Mouse (Mus musculus): ENCODE results near the gene Gm3512. TPM values are rescaled to one million over a fixed set of nuclear protein-coding genes. Genes with fewer than 3 reads are reported as not detected.
"Not testable (repeated sequence)": the region's sequence is repeated elsewhere in the genome, so short reads cannot be mapped to it uniquely, and the experiment has no call there.

Gene Gm3512
- under 1 TPM in 2 of 4 experiments, not detected in 2; 0.24 to 0.28 TPM for total RNA-seq (2022)

DNA sequence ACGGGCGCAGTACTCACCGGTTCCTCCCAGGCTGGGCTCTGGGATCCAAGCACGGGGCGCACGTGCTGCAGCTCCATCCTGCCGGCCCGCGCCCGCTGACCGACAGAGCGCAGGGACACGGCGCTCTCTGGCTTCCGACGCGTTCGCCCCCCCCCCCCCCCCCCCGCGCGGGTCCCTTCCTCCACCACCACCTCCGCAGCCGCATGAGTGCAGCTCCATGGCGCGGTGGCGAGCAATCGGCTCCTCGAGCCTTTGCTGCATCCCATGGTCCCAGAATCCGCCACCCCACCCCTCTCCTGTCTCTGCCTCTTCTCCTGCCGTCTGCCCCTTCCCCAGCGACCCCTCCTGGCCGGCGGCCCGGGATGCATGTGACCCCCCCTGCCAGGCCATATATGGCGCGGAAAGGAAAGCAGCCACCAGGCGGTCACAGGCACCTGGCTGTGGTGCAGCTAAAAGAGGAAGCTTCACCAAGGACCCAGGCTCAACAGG is at the start of gene Gm3512:
Gm3512 (minus strand) TSS at position 51 of the 489 bp plus-strand sequence.
- not testable (repeated sequence) for DNase-seq (ENCODE audit: low spot score)

DNA sequence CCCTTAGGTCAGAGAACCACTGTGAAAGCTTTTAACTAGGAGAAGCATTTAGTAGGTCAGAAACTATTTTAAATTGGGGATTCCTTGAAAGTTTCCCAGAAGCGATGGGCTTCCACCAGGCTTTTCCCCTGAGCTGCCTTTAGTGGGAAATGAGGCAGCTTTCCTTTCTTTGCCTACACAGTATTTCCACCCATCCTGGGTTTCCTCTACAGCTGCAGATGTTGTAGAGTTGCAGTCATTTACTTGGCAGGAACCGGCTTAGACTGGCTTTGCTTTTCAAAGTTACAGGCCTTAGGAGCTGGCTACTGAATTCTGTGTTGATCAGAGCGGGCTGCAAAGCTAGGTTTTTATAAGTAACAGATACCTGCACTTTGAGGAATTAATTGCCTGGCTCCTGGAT is 25.7 kb upstream of the Gm3512 start:
- peak; percentile 49 for DNase-seq (ENCODE audit: low spot score)

DNA sequence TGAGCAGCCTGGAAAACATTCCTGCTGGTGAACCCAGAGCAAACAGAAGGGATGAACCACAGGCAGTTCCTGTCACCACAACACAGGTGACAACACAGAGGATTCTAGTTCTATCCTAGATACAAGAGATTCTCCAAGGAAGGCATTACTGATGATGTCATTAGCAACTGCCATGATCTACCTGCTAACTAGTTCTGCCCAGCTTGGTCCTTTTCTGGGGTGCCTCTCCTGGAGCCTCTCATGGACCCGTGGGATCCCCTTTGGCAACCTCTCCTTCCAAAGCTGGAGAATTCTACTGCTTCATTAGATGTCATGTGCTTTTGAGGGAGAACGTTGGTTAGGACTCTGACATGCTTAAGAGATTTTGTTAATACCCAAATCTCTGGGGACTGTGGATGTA is 20.1 kb upstream of the Gm3512 start, which contains the start of gene Gm16434:
Gm16434 (minus strand) TSS at position 101 of the 400 bp plus-strand sequence.
- DNase-seq (ENCODE audit: low spot score) = not testable (repeated sequence)

DNA sequence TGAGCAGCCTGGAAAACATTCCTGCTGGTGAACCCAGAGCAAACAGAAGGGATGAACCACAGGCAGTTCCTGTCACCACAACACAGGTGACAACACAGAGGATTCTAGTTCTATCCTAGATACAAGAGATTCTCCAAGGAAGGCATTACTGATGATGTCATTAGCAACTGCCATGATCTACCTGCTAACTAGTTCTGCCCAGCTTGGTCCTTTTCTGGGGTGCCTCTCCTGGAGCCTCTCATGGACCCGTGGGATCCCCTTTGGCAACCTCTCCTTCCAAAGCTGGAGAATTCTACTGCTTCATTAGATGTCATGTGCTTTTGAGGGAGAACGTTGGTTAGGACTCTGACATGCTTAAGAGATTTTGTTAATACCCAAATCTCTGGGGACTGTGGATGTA is 49.0 kb downstream of the Gm3512 start, which contains the start of gene Gm6676:
Gm6676 (minus strand) TSS at position 101 of the 400 bp plus-strand sequence.
- not testable (repeated sequence) for DNase-seq (ENCODE audit: low spot score)

DNA sequence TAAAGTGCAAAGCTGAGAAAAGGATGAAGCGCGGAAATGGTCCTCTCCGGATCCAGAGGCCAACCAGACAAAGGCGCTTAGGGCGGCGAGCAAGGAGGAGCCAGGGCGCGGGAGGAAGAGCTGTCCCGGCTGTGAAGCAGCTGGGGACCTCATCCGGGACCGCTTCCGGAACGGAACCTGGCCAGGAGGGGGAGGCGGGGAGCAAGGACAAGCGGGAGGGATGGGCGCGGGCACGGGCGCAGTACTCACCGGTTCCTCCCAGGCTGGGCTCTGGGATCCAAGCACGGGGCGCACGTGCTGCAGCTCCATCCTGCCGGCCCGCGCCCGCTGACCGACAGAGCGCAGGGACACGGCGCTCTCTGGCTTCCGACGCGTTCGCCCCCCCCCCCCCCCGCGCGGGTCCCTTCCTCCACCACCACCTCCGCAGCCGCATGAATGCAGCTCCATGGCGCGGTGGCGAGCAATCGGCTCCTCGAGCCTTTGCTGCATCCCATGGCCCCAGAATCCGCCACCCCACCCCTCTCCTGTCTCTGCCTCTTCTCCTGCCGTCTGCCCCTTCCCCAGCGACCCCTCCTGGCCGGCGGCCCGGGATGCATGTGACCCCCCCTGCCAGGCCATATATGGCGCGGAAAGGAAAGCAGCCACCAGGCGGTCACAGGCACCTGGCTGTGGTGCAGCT is 69.1 kb downstream of the Gm3512 start:
- peak; percentile 0 for DNase-seq (ENCODE audit: low spot score)

Other genes starting within 250 kb of the Gm3512 start
- gene Gm6356, start 200.7 kb downstream of the Gm3512 start, total RNA-seq (2022) = not detected
- gene Gm10406, start 147.1 kb downstream of the Gm3512 start, total RNA-seq (2022) = under 1 TPM in 1 of 4 experiments, not detected in 3; 0.41 TPM
- not detected for gene Gm3685, start 129.6 kb downstream of the Gm3512 start, total RNA-seq (2022)
- under 1 TPM in 1 of 4 experiments, not detected in 3; 0.47 TPM for gene Gm3696, start 73.9 kb downstream of the Gm3512 start, total RNA-seq (2022)
- gene Gm6676, start 49.1 kb downstream of the Gm3512 start, total RNA-seq (2022) = not detected
- gene Gm16434, start 20.0 kb upstream of the Gm3512 start, total RNA-seq (2022) = not detected
- not detected for gene Gm3727, start 90.2 kb upstream of the Gm3512 start, total RNA-seq (2022)
- gene Gm3739, start 140.5 kb upstream of the Gm3512 start, total RNA-seq (2022) = not detected
- gene Gm5797, start 157.9 kb upstream of the Gm3512 start, total RNA-seq (2022) = not detected
- not detected for gene Gm8374, start 190.6 kb upstream of the Gm3512 start, total RNA-seq (2022)

All from heart, adult 8-10 months (tissue).